Mouse (Mus musculus) duodenum, adult 2 months (tissue): Measurements from ENCODE around the gene Gm28729. TPM values are rescaled to one million over a fixed set of nuclear protein-coding genes. Genes with fewer than 3 reads are reported as not detected.

ENCODE experiments used
- polyA plus RNA-seq: library from polyadenylated mRNA; depleted of rRNA; stranded (reverse); fragments of >200 nt; gene quantifications from 2 replicates; pipeline ENCODE4 v1.2.3, GENCODE M21; 2012; ENCODE audit warnings: low replicate concordance; rRNA removed

The Gm28729 gene
- 0.05 TPM in 1 of 2 replicates, not detected in the other for polyA plus RNA-seq

GRCm38 (mm10) chr9:96524972-96525506, at the start of gene Gm28729:
TSS of gene Gm28729 (minus strand) at chr9:96525264.

GRCm38 (mm10) chr9:96478071-96478888, 46.8 kb downstream of the Gm28729 start, which contains the start of gene Rnf7:
TSS of gene Rnf7 (minus strand) at chr9:96478675.

Other genes with a start within 250 kb of the Gm28729 start
- 23.9 and 35.7 TPM in 2 replicates for gene Atp1b3, start 160.8 kb downstream of the Gm28729 start, polyA plus RNA-seq
- 60.8 and 68.8 TPM in 2 replicates for gene Rnf7, start 46.6 kb downstream of the Gm28729 start, polyA plus RNA-seq
- gene Rasa2, start 106.4 kb upstream of the Gm28729 start, polyA plus RNA-seq, result 0.78 and 1.3 TPM in 2 replicates
- gene Zbtb38, start 227.6 kb upstream of the Gm28729 start, polyA plus RNA-seq, result 4.3 and 6.1 TPM in 2 replicates